Mouse (Mus musculus) lung, postnatal 0 days (tissue): ENCODE measurements at regions not wholly inside any gene's neighbourhood (a gene's known extent, or its start where the extent isn't known, plus 50 kb on each side); places are given as distances from the start of the nearest gene placed in this dataset.

Experiments
- ATAC-seq: fragments of 200-750 bp; cut with Nextera tagmentation; 2 replicates; pipeline ENCODE4 v1.8.0; 2017; ENCODE audit warnings: moderate library complexity
- DNase-seq: peaks from one replicate; pipeline ENCODE4 v3.0.0-alpha.2; 2016; ENCODE audit warnings: low spot score
- H3K27ac ChIP-seq: fragments of 300-500 bp; sonication (generic); 2 replicates; pipeline ENCODE4 v1.5.1; 2014; ENCODE audit warnings: antibody characterized with exemption, mild to moderate bottlenecking, low read length, mixed read lengths
- H3K27me3 ChIP-seq: fragments of 300-500 bp; sonication (generic); replicated peaks from 2 replicates; pipeline ENCODE4 v1.6.1; 2014; ENCODE audit warnings: low read length, mixed read lengths; ENCODE audit not compliant: insufficient read depth
- H3K36me3 ChIP-seq: fragments of 300-500 bp; sonication (generic); 2 replicates; pipeline ENCODE4 v1.6.1; 2014; ENCODE audit warnings: low read length, mixed read lengths; ENCODE audit not compliant: insufficient read depth
- H3K4me1 ChIP-seq: fragments of 300-500 bp; sonication (generic); 2 replicates; pipeline ENCODE4 v1.6.1; 2014; ENCODE audit warnings: antibody characterized with exemption, low read depth, low read length, mixed read lengths; ENCODE audit not compliant: insufficient read depth
- H3K4me2 ChIP-seq: fragments of 300-500 bp; sonication (generic); replicated peaks from 2 replicates; pipeline ENCODE4 v1.6.1; 2014; ENCODE audit warnings: low read depth, mild to moderate bottlenecking, low read length, moderate library complexity, mixed read lengths
- H3K4me3 ChIP-seq: fragments of 300-500 bp; sonication (generic); 2 replicates; pipeline ENCODE4 v1.5.1; 2014; ENCODE audit warnings: low read depth, low read length
- H3K9ac ChIP-seq: fragments of 300-500 bp; sonication (generic); replicated peaks from 2 replicates; pipeline ENCODE4 v1.6.1; 2014; ENCODE audit warnings: low read depth, mild to moderate bottlenecking
- H3K9me3 ChIP-seq: fragments of 300-500 bp; sonication (generic); 2 replicates; pipeline ENCODE4 v1.6.1; 2016; ENCODE audit warnings: low read length, mixed read lengths
- CTCF ChIP-seq: IDR thresholded peaks from 2 replicates; pipeline ENCODE4 v1.5.1; 2016; ENCODE audit warnings: antibody characterized with exemption, mild to moderate bottlenecking
- EP300 ChIP-seq: IDR thresholded peaks from 2 replicates; pipeline ENCODE4 v1.6.1; 2016; ENCODE audit warnings: antibody characterized with exemption, mild to moderate bottlenecking, control low read depth
- WGBS: fragments of 180-500 bp; shearing (Covaris S2); extraction: QIAGEN DNeasy Blood & Tissue Kit; methylation state at CpG from one replicate; pipeline ENCODE4 v1.1.7; 2014; 5-methylcytosine and 5-hydroxymethylcytosine counted together

GRCm38 (mm10) chr12:109738201-109738600 is 138.1 kb upstream of the Rtl1 start:
- Histone ChIP-seq H3K9ac (no peak overlapping the region), H3K27me3 (no peaks in the 10 kb centered on the region), H3K9me3 (no peaks in the 10 kb centered on the region), H3K27ac (no peak overlapping the region), H3K36me3 (0 out of 2 replicates have a peak, but pooled peaks cover 4% of the 10 kb centered on the region), H3K4me3 (no peak overlapping the region), H3K4me1 (no peaks in the 10 kb centered on the region), H3K4me2 (no peak overlapping the region)
- DNase-seq (no peak), ATAC-seq (no peak)
- WGBS = 92% methylated on average over 10 of the region's 10 CpGs
- TF ChIP-seq CTCF (no peak), EP300 (no peak)

DNA sequence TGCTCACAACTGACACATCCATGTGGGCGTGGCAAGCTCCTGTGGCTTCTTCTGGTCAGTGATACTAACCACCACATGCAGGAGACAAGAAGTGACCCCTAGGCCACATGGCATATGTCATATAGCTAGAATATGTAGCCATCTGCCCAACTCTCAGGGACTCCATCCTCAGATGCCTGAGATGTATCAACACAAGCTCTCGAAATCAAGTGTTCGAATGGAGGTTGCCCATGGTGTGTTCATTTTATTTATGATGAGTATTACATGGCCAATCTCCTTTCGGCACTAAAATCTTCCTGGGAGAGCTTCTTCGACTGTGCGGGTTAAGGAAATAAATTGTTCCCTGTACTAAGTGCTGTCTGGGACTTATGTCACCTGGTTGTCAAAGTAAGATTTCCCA is 138.8 kb upstream of the Rtl1 start:
- no peak overlapping the region for H3K27ac ChIP-seq
- 0 out of 2 replicates have a peak, but pooled peaks cover 4% of the 10 kb centered on the region for H3K36me3 ChIP-seq
- DNase-seq (no peak), ATAC-seq (no peak)
- no peaks in the 10 kb centered on the region for H3K9me3 ChIP-seq
- no peak overlapping the region for H3K4me3 ChIP-seq
- TF ChIP-seq CTCF (no peak), EP300 (no peak)
- no peak overlapping the region for H3K9ac ChIP-seq
- no peaks in the 10 kb centered on the region for H3K4me1 ChIP-seq
- 89% methylated on average over 6 of the region's 6 CpGs for WGBS
- no peak overlapping the region for H3K4me2 ChIP-seq
- no peaks in the 10 kb centered on the region for H3K27me3 ChIP-seq

DNA sequence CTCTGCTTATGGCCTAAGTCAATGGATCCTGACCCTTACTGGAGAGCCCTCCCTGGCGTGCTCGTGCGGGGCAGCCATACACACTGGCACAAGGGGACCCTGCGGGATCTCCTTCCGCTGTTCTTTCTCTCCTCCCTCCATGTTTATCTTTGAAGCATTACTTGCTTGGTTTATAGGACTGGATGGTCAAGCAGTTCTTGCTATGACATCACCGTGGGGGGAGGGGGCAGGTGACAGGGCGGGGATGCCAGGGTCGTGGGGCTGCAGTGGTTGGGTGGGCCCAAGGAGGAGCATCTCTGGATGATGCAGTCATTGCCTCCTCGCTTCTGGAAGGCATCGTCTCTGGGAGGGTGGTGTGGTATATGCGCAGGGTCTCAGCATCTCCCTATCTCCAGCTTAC is 142.4 kb upstream of the Rtl1 start:
- no peak overlapping the region for H3K27ac ChIP-seq
- no peaks in the 10 kb centered on the region for H3K27me3 ChIP-seq
- 0 out of 2 replicates have a peak, but pooled peaks cover 4% of the 10 kb centered on the region for H3K36me3 ChIP-seq
- no peak for ATAC-seq
- H3K9ac ChIP-seq = no peak overlapping the region
- H3K4me3 ChIP-seq = no peak overlapping the region
- DNase-seq = no peak
- TF ChIP-seq CTCF (no peak), EP300 (no peak)
- 89% methylated on average over 11 of the region's 11 CpGs for WGBS
- no peak overlapping the region for H3K4me2 ChIP-seq
- H3K9me3 ChIP-seq = no peaks in the 10 kb centered on the region
- H3K4me1 ChIP-seq = no peaks in the 10 kb centered on the region

DNA sequence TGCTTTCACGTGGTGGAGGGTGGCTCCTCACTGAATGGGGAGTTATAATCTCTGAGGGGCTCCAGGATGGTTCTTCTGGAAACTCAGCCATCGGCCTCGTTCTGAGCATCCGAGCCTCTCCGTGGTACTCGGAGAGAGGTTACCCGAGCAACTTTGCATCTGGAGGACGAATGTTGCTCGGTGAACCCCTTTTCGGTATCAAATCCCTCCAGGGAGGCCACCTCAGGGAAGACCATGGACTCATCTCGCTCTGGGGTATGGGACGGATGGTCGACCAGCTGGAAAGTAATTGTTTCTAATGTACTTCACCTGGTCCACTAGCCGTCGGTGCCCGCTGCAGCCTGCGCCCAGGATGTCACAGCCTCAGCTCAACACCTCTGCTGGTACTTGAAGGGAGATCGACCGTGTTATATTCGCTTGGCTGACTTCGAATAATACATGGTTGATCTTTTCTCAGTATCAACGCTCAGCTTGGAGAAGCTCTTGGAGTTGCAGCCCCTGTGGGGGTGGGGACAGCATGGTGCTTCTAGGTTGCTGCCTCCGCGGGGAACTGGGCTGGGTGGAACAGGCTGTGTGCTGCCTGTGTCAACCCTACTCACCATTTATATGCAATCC is 143.0 kb upstream of the Rtl1 start:
- 92% methylated on average over 24 of the region's 24 CpGs for WGBS
- no peak overlapping the region for H3K4me3 ChIP-seq
- no peaks in the 10 kb centered on the region for H3K27me3 ChIP-seq
- H3K36me3 ChIP-seq = 0 out of 2 replicates have a peak, but pooled peaks cover 4% of the 10 kb centered on the region
- DNase-seq = no peak
- H3K4me2 ChIP-seq = no peak overlapping the region
- no peaks in the 10 kb centered on the region for H3K9me3 ChIP-seq
- ATAC-seq = no peak
- no peak for TF ChIP-seq CTCF
- no peak for TF ChIP-seq EP300
- H3K27ac ChIP-seq = no peak overlapping the region
- no peaks in the 10 kb centered on the region for H3K4me1 ChIP-seq
- H3K9ac ChIP-seq = no peak overlapping the region

DNA sequence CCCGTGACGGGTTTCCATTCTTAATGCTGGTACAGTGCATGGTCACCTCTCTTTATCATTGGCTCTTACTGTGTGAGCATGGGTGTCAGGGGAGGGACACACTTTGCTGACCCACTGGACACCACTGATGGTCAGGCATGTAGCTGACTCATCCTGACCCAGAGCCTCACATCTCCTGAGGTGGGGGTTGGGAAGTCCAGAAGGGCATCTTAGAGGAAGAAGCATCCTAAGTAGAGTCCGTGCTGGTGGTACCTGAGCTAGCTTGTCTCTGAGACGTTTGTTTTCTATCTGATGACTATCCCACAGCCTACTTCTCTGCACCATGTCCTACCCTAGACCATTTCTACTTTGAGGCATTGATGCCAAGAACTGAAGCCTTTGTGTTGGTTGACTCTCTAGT is 144.1 kb upstream of the Rtl1 start:
- ATAC-seq (no peak), DNase-seq (no peak)
- no peak overlapping the region for H3K27ac ChIP-seq
- 90% methylated on average over 4 of the region's 4 CpGs for WGBS
- H3K9ac ChIP-seq = no peak overlapping the region
- H3K36me3 ChIP-seq = 0 out of 2 replicates have a peak, but pooled peaks cover 4% of the 10 kb centered on the region
- TF ChIP-seq CTCF = no peak
- TF ChIP-seq EP300 = no peak
- no peak overlapping the region for H3K4me2 ChIP-seq
- H3K4me1 ChIP-seq = no peaks in the 10 kb centered on the region
- no peaks in the 10 kb centered on the region for H3K27me3 ChIP-seq
- no peaks in the 10 kb centered on the region for H3K9me3 ChIP-seq
- no peak overlapping the region for H3K4me3 ChIP-seq

DNA sequence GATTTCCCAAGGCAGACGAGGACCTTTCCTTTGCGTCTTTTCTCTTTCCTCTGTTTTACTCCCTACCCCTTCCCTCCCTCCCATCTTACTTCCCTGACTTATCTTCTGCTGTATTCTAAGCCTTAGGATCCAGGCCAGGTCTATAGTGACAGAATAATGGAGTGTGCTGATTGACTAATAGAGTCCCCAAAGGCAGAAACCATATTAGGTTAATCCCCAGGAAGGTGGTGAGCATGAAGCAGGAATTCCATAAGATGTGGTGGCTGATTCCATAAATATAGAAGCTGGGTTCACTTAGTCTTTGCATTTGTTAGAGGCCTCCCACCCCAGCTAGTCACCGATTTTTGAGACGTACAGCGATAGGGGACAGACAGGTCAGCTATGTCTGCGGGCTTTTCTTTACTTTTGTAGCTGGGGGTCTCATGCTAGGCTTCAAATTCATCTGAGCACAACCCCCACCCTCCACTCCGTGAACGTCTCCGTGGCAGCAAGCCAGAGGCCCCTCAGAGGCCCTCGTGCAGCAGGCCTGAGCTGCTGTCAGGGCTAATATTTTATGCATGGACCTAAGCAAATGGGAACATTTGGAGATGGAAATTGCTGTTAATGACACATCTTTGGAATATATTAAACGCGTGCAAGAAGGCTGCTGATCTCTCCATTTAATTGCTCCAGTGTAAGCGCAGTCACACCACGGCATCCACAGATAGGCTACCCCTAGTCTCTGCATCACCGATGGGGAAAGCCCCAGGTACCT is 145.8 kb upstream of the Rtl1 start:
- no peak for TF ChIP-seq CTCF
- TF ChIP-seq EP300 = no peak
- Histone ChIP-seq H3K27ac (no peak overlapping the region), H3K36me3 (no peaks in the 10 kb centered on the region), H3K4me1 (no peaks in the 10 kb centered on the region), H3K4me3 (no peak overlapping the region), H3K9ac (no peak overlapping the region), H3K4me2 (no peak overlapping the region), H3K9me3 (no peaks in the 10 kb centered on the region), H3K27me3 (no peaks in the 10 kb centered on the region)
- ATAC-seq (no peak), DNase-seq (no peak)
- WGBS = 60% methylated on average over 15 of the region's 15 CpGs
